Mouse (Mus musculus) E14TG2a.4 (cell line): ENCODE data around the gene Oxsr1.
A peak's percentile ranks its signal among the peaks of the same experiment; 100 is the strongest.

Source experiments
- H3K27me3 ChIP-seq: 2 replicates; pipeline ENCODE4 v1.6.1; 2014; ENCODE audit warnings: low read length, control low read depth; ENCODE audit not compliant: insufficient read depth
- H3K36me3 ChIP-seq: 2 replicates; pipeline ENCODE4 v1.6.1; 2014; ENCODE audit warnings: low read length, control low read depth; ENCODE audit not compliant: insufficient read depth
- H3K4me1 ChIP-seq: replicated peaks from 2 replicates; pipeline ENCODE4 v1.6.1; 2014; ENCODE audit warnings: low read depth, low read length, control low read depth
- H3K4me3 ChIP-seq: replicated peaks from 2 replicates; pipeline ENCODE4 v1.5.1; 2014; ENCODE audit warnings: mild to moderate bottlenecking, low read length
- H3K9me3 ChIP-seq: 2 replicates; pipeline ENCODE4 v1.6.1; 2014; ENCODE audit warnings: low read length, control low read depth
- CTCF ChIP-seq: conservative IDR thresholded peaks from 2 replicates; pipeline ENCODE4 v1.5.1; 2014; ENCODE audit warnings: low read length
- NANOG ChIP-seq: IDR thresholded peaks from 2 replicates; pipeline ENCODE4 v1.6.1; 2014; ENCODE audit warnings: borderline replicate concordance, low read length, mixed read lengths
- POU5F1 ChIP-seq: IDR thresholded peaks from 2 replicates; pipeline ENCODE4 v1.6.1; 2014; ENCODE audit warnings: low read length, borderline replicate concordance

The Oxsr1 gene

DNA sequence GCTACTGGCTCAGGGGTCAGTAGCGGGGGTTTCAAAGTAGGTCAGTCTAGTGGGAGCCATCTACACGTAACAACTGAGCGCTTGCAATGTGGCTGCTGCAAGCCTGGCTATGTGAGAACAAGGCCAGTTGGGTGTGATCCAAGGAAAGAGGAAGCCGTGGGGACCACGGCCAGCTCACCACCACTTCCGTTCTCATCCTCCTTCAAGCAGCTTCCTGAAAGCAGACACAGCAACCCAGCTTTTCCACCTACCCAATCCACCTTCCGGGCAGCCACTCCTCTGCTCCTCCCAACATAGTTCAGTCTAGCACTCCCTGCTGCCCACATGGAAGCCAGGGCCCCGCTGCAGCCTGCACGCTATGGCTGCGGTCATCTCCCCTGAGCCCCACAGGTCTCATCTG lies 12.1 kb upstream of the Oxsr1 start:
- peaks cover 23% of the 10 kb centered on the region for H3K27me3 ChIP-seq
- TF ChIP-seq POU5F1 (no peak), CTCF (no peak), NANOG (no peak)
- H3K4me3 ChIP-seq, result no peak overlapping the region
- peaks cover 17% of the 10 kb centered on the region for H3K4me1 ChIP-seq
- no peaks in the 10 kb centered on the region for H3K9me3 ChIP-seq
- peaks cover 12% of the 10 kb centered on the region; the same call in 1 of the 2 replicates for H3K36me3 ChIP-seq

DNA sequence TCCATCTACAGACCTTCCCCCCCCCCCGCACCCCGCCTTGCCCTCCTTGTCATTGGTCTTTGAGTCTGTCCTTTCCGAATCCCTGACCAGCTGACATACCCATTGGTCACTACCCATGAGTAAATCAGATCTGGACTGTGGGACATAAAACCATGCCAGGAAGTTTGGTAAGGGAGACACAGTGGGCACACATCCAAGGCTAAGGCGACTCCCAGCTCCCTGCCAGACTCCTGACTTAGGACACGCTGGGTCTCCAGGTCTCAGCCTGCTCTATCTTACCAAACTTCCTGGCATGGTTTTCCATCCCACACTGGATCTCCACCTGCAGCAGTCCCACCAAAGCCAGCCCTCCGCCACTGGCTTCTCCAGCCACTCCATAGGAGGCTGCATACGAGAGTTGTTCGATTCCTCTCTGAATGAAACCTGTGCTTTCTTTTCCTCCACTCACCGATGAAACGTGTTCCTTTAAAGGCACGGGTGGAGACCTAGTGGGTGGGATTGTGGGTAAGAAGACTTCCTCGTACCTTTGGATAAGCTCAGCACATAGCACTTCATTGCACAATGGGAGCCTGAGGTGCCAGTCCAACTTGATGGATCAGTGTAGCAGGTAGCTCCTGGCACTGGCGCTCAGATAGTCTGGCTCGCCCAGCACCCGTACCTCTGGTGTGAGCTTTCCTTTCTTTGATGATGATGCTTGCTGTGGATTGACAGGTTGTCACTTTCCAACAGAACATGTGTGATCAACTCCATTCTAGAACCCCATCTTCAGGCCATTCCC lies 8.1 kb upstream of the Oxsr1 start:
- no peaks in the 10 kb centered on the region for H3K9me3 ChIP-seq
- H3K4me1 ChIP-seq, result peaks cover 11% of the 10 kb centered on the region
- H3K36me3 ChIP-seq, result no peaks in the 10 kb centered on the region
- H3K4me3 ChIP-seq, result no peak overlapping the region
- H3K27me3 ChIP-seq, result peaks cover 12% of the 10 kb centered on the region; the same call in 1 of the 2 replicates
- no peak for TF ChIP-seq POU5F1
- TF ChIP-seq CTCF, result no peak
- TF ChIP-seq NANOG, result no peak

DNA sequence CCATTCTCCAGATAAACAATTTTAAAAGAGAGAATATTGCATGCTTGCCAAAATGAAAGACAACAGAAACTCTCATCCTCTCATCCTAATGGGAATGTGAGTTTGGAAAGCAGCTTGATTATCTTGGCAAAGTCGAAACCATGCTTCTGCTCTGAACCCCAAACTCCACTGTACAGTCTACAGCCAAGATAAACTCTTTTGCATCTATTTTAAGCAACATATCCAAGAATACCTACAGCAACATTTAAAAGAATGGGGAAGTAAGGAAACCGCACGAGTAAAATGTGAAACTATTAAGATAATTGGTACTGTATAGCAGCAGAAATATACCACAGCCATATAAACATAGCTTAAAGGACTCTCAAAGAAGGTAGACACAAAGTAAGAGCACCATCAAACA lies 6.3 kb upstream of the Oxsr1 start:
- Histone ChIP-seq H3K27me3 (peaks cover 12% of the 10 kb centered on the region; the same call in 1 of the 2 replicates), H3K4me1 (peaks cover 14% of the 10 kb centered on the region), H3K9me3 (no peaks in the 10 kb centered on the region), H3K4me3 (no peak overlapping the region), H3K36me3 (no peaks in the 10 kb centered on the region)
- TF ChIP-seq NANOG (no peak), POU5F1 (no peak), CTCF (no peak)

DNA sequence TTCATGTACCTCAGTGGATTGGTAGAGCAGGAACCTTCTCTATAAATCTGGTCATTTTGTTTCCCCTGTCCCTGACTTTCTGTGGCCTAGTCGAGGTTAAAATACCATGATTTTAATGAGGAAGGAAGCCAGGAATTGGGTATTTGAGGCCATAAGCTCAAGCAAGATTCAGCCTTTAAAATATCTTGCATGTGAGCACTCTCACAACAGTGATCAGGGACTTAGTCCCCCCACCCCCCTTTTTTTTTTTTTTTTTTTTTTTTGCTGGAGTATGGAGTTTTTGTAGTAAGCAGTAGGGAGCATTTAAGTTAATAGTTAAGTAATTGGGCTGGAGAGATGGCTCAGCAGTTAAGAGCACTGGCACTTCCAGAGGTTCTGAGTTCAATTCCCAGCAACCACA lies 1.9 kb upstream of the Oxsr1 start:
- Histone ChIP-seq H3K9me3 (no peaks in the 10 kb centered on the region), H3K27me3 (no peaks in the 10 kb centered on the region), H3K4me3 (peak overlapping the region; percentile 99), H3K36me3 (peaks cover 10% of the 10 kb centered on the region), H3K4me1 (peaks cover 30% of the 10 kb centered on the region)
- TF ChIP-seq POU5F1 (no peak), NANOG (no peak), CTCF (no peak)

DNA sequence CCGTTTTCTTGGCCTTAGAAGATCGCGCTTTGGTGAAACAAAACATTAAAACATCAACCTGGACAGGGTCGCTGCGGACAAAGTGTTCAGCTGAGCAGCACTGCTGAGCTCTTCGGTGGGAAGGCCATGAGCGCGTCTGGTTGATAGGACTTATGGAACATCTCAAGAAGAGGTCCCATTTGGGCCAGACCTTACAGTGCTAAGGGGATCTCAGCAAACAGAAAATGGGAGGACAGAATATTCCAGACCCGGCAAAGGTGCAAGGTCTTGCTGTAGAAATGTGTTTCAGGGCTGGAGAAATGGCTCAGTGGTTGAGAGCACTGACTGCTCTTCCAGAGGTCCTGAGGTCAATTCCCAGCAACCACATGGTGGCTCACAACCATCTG lies 1.0 kb upstream of the Oxsr1 start:
- TF ChIP-seq POU5F1, result no peak
- TF ChIP-seq CTCF, result no peak
- TF ChIP-seq NANOG, result no peak
- Histone ChIP-seq H3K4me1 (peaks cover 39% of the 10 kb centered on the region), H3K9me3 (no peaks in the 10 kb centered on the region), H3K36me3 (peaks cover 18% of the 10 kb centered on the region), H3K4me3 (peak overlapping the region; percentile 99), H3K27me3 (no peaks in the 10 kb centered on the region)

DNA sequence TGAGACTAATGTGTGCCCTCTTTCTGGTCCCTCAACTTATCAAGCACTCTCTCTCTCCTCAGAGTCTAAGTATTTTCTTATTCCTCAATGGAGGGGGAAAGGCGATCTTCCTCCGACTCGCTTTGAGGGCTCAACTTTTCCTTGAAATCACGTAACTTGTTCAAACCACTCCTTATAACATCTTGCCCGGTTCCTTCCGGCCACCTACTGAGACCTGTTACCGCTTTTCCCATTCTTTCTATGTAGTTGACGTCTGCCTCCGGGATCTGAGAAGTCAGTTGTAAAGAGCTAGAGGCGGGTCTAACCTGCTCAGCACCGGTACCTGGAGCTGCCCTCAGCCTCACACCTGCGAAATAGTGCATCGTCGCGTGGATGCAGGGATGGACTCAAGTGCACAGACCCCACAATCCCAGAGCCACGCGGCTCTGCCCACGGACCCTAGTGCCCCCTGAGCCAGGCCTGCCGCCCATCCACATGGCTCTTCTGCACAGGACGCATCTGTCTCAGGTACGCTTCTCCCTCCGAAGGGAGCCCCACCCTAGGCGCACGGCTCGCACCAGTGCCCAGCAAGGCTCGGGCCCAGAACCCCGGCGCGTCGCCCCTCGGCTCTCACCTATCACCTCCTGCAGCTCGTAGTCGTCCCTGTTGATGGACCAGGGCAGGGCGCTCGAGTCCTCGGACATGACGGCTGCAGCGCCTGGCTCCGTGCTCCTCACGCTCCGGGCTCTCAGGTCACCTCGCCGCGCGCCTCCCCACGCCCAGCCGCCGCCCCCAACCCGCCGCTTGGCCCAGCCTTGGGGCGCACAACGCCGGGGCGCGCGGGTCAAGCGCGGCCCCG lies 616 bp downstream of the Oxsr1 start:
- TF ChIP-seq POU5F1 (no peak), CTCF (no peak), NANOG (no peak)
- Histone ChIP-seq H3K36me3 (peaks cover 25% of the 10 kb centered on the region), H3K27me3 (no peaks in the 10 kb centered on the region), H3K9me3 (no peaks in the 10 kb centered on the region), H3K4me1 (peaks cover 48% of the 10 kb centered on the region), H3K4me3 (peak overlapping the region; percentile 99)

DNA sequence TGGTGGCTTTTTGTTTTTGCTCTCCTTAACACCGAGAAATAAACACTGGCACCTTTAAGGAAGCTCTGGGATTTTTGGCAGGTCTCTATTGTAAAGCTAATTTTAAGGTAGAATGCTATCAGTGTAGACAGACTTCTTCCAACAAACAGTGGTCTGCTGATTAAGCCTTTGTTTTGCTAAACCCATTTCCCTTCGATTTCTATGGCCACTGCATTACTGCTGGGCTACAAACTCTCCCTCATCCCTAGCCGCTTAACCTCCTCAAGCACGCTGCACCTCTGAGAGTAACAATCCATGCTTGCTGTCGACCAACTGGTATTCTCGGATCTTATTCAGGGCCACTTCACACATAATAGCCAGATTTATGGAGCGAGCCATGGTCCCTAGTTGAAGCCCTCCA lies 1.3 kb downstream of the Oxsr1 start:
- no peak for TF ChIP-seq CTCF
- TF ChIP-seq NANOG, result 0 out of 2 replicates have a peak, but pooled peaks have one; percentile 9
- TF ChIP-seq POU5F1, result no peak
- peaks cover 29% of the 10 kb centered on the region for H3K36me3 ChIP-seq
- no peaks in the 10 kb centered on the region for H3K27me3 ChIP-seq
- H3K4me3 ChIP-seq, result peak overlapping the region; percentile 99
- peaks cover 55% of the 10 kb centered on the region for H3K4me1 ChIP-seq
- H3K9me3 ChIP-seq, result no peaks in the 10 kb centered on the region

DNA sequence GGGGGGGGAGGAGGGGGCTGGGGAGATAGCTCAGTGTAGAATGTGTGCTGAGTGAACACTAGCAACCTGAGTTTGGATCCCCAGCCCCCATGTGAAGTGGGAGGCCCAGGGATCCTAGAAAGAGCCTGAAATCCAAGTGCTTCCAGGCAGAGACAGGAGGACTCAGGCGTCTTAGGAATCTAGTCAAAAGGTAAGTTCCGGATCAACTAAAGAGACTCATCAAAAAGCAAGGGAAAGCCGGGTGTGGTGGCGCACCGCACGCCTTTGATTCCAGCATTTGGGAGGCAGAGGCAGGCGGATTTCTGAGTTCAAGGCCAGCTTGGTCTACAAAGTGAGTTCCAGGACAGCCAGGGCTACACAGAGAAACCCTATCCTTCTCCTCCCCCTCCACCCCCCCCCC lies 1.8 kb downstream of the Oxsr1 start:
- TF ChIP-seq CTCF (no peak), NANOG (no peak), POU5F1 (no peak)
- peak overlapping the region; percentile 99 for H3K4me3 ChIP-seq
- H3K9me3 ChIP-seq, result no peaks in the 10 kb centered on the region
- peaks cover 34% of the 10 kb centered on the region for H3K36me3 ChIP-seq
- H3K4me1 ChIP-seq, result peaks cover 60% of the 10 kb centered on the region
- no peaks in the 10 kb centered on the region for H3K27me3 ChIP-seq
